ENCODE assay signal across 8 mouse cellular contexts in genomic region chr3:135211805-135212657, GRCm38 (mm10). TPM values are rescaled to one million over a fixed set of nuclear protein-coding genes. Genes with fewer than 3 reads are reported as not detected.
A peak's percentile ranks its signal among the peaks of the same experiment; 100 is the strongest.
DNase-seq lines count a peak whose midpoint lies in the region; ATAC-seq and TF ChIP-seq lines count a peak whose summit lies in the region.

Gene Cenpe, plus strand, starts transcription at chr3:135212537.

- peak; percentile 95 for ATAC-seq in common myeloid progenitor, adult 5-6 weeks (replicated peaks; ENCODE audit: low read depth, poor library complexity, severe bottlenecking)
- ATAC-seq in hindbrain, postnatal 0 days = peak; percentile 97
- peak; percentile 95 for ATAC-seq in megakaryocyte, adult 5-6 weeks (ENCODE audit: poor library complexity, severe bottlenecking)

- intact Hi-C loops in gastrocnemius, adult 2 months (cut with DNase I) = no loop called here
- intact Hi-C loops in left cerebral cortex, adult 2 months (cut with DNase I) = no loop called here

- no peaks in the 10 kb centered on the region for H3K27me3 ChIP-seq in hindbrain, postnatal 0 days (ENCODE audit: insufficient read depth, low read length)

- H3K4me1 ChIP-seq in hindbrain, postnatal 0 days (ENCODE audit: insufficient read depth, low read length) = no peaks in the 10 kb centered on the region; the same call in 1 of the 2 replicates

- H3K27ac ChIP-seq in gastrocnemius, adult 2 months = peak within 1 kb of the TSS; percentile 89
- H3K27ac ChIP-seq in hindbrain, postnatal 0 days = peak within 1 kb of the TSS; percentile 32; the same call in 1 of the 2 replicates
- peak within 1 kb of the TSS; percentile 78 for H3K27ac ChIP-seq in left cerebral cortex, adult 2 months

- peak within 1 kb of the TSS; percentile 91 for H3K4me3 ChIP-seq in gastrocnemius, adult 2 months
- H3K4me3 ChIP-seq in hindbrain, postnatal 0 days (ENCODE audit: low read length) = peak within 1 kb of the TSS; percentile 66
- peak within 1 kb of the TSS; percentile 82 for H3K4me3 ChIP-seq in left cerebral cortex, adult 2 months

- DNase-seq in ZHBTc4 (ENCODE audit: low read depth, low spot score) = peak; percentile 96
- peak; percentile 94 for DNase-seq in gastrocnemius, adult 2 months
- DNase-seq in hindbrain, postnatal 0 days (ENCODE audit: low spot score) = peak; percentile 95
- peak; percentile 86 to 87 for DNase-seq in left cerebral cortex, adult 2 months (ENCODE audit: extremely low spot score in 1 of 2, low spot score in 2 of 2)
- DNase-seq in right cerebral cortex, adult 2 months (ENCODE audit: low spot score in 2 of 2) = peak; percentile 80 to 88
- peak; percentile 91 for DNase-seq in urinary bladder, postnatal 14 days (ENCODE audit: low spot score)

- H3K9ac ChIP-seq in hindbrain, postnatal 0 days (replicated peaks; ENCODE audit: low read length) = peak within 1 kb of the TSS; percentile 40; the same call in 1 of the 2 replicates

- TF ChIP-seq CTCF in gastrocnemius, adult 2 months (IDR thresholded peaks at IDR 0.05) = no peak
- no peak for TF ChIP-seq CTCF in hindbrain, postnatal 0 days (IDR thresholded peaks at IDR 0.05; ENCODE audit: low read depth)
- TF ChIP-seq CTCF in left cerebral cortex, adult 2 months (IDR thresholded peaks at IDR 0.05) = no peak

- 3% methylated on average over 29 of the region's 29 CpGs for WGBS in hindbrain, postnatal 0 days

- H3K36me3 ChIP-seq in hindbrain, postnatal 0 days (ENCODE audit: insufficient read depth, low read length) = no peaks in the 10 kb centered on the region

- no peaks in the 10 kb centered on the region for H3K9me3 ChIP-seq in hindbrain, postnatal 0 days (ENCODE audit: low read length)

- peak within 1 kb of the TSS; percentile 87 for H3K4me2 ChIP-seq in hindbrain, postnatal 0 days (ENCODE audit: low read depth, low read length)

RNA-seq across cellular contexts. Expression of gene Cenpe, which starts in this region (rescaled TPM):
- 103 TPM in 2 replicates for total RNA-seq in common myeloid progenitor, adult 5-6 weeks (2017)
- under 1 TPM; 0.05 to 0.08 TPM for total RNA-seq in gastrocnemius, adult 2 months (2021)
- total RNA-seq in hindbrain, postnatal 0 days (2014; rRNA removed) = 3.6 and 7.1 TPM in 2 replicates
- 3.9 and 4.5 TPM in 2 replicates for polyA plus RNA-seq in hindbrain, postnatal 0 days (2015; fragmentation: Nextera tagmentation; extraction: Ambion mirVana)
- 1 to 10 TPM in 1 of 2 experiments, under 1 TPM in 1; 0.91 to 1.4 TPM for total RNA-seq in left cerebral cortex, adult 2 months (2021)
- 45.5 and 53.2 TPM in 2 replicates for total RNA-seq in megakaryocyte, adult 5-6 weeks (2015)
- total RNA-seq in megakaryocyte, adult 5-6 weeks (2017) = 82.3 and 85.2 TPM in 2 replicates

Comparison
In these comparisons a context has a peak if more than half of its experiments do, and no peak if none do; other contexts are left out.
1. Peak in every context shown above with its lines: DNase-seq, ATAC-seq, H3K4me3 ChIP-seq and H3K27ac ChIP-seq.
2. Peak in DNase-seq, H3K4me3 ChIP-seq and H3K27ac ChIP-seq in gastrocnemius, adult 2 months; RNA of the gene not detected or under 1 TPM.
3. H3K27ac ChIP-seq: peak in every context shown above with its lines; median percentile 89 in gastrocnemius, adult 2 months; 78 in left cerebral cortex, adult 2 months; 32 in hindbrain, postnatal 0 days.